Mouse (Mus musculus) G1E-ER4 (cell line): ENCODE measurements around the gene Podn. TPM values are rescaled to one million over a fixed set of nuclear protein-coding genes. Genes with fewer than 3 reads are reported as not detected.

Experiments
- GATA1 ChIP-seq: IDR thresholded peaks from one replicate; pipeline ENCODE4 v1.8.0; 2012; ENCODE audit warnings: low read length, inconsistent platforms
- polyA plus RNA-seq: library from polyadenylated mRNA; stranded (reverse); fragments of >175 nt; gene quantifications from 2 replicates; pipeline ENCODE4 v1.2.3, GENCODE M21; 2012

Gene Podn
- polyA plus RNA-seq, 1 experiment = not detected

DNA sequence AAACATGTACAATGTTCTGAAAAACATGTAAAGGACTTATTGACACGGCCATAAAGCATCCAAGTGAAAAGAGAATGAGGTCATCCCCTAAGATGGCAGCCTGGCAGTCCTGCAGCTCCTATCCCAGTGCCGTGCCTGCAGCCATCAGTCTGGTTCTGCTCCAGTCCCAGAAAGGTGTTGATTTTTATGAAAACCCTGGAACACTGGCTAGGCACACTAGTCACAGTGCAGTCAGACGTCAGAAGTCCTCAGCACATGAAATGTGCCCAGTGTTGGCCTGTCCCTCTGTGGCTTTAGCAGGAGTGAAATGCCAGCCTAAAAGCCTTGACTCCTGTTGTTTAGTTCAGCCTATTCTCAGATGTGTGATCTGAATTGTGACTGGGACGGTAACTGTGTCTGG is 35.5 kb downstream of the Podn start:
- no peak for TF ChIP-seq GATA1

DNA sequence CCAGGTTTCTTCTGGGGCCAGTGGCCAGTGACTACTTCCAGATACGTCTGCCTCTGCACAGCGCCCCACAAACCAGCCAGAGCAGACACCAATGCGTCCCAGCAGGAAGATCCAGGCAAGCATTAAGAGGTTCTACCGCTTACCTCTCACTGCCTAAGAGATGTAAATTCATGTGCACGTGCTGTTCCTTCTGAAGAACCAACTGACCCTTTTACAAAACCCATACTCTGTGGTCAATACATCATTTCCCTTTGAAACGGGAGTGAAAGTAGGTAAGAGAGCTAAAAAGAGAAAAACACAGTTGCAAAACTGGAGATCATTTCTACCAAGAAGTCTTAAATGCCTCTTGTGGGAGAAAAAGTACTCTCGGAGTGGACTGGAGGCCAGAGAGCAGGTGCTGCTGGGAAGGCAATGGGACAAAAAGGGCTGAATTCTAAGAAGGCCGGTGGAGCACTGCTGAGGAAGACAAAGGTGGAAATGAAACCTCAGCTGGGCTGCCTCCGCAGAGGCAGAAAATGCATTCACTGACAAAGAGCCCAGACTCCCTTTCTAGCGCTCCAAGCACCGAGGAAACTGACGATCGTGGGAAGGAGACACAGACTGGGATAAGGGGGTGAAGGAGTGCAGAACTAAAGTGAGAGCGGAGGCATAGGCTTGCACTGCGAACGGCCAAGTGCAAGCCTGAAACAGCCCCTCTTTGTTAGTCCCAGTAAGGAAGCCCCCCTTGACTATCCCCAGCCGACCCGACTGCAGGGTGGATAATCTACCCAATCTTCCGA is 36.5 kb downstream of the Podn start:
- TF ChIP-seq GATA1 = no peak

DNA sequence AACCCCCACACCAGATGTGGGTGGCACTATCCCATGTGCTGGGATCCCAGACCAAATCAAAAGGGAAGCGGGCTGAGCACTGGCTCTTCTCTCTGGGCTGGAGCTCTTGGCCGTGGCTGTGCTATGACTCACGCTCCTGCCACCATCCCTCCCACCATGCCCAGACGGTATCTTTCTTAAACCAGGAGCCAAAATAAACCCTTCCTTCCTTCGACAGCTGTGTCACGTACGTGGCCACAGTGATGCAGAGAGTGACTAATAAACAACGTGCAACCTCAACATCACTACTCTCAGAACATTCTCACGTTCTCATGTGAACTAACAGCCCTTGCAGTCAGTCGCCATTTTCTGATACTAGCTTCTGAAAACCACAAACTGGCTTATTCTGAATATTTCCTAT is 38.1 kb downstream of the Podn start:
- TF ChIP-seq GATA1 = no peak

DNA sequence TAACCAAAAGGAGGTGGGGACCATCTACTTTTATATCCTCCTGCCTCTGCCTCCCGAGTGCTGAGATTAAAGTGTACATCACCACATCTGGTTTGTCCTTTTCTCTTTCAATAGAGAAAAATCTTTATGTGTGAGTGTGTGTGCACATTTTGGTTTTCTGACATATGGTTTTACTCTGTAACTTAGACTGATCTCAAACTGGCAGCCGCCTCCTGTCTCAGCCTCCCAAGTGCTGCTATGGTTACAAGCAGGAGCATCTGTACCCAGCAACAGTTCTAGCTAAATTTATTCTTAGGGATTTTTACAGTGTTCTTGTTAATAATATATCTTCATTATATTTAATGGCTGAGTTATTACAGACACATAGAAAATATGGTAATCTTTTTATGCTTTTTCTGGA is 39.0 kb downstream of the Podn start:
- TF ChIP-seq GATA1 = no peak

DNA sequence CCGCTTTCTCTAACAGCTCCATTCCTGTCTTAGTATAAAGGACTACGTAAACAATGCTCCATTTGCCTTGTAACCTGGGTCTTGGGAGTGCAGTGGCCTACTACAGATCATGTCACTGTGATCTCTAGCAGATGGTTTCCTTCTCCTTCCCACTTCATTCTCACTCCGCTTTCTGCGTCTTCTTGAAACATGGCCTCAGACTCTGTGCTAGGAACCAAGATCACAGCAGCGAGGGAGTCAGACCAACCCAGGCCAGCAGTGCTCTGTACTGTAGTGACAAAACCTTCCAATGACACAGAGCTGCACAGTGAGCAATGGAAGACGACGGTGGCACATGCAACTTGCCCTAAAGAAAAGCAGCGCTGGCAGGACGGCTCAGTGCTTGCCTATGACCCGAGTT is 40.4 kb downstream of the Podn start:
- TF ChIP-seq GATA1 = no peak

DNA sequence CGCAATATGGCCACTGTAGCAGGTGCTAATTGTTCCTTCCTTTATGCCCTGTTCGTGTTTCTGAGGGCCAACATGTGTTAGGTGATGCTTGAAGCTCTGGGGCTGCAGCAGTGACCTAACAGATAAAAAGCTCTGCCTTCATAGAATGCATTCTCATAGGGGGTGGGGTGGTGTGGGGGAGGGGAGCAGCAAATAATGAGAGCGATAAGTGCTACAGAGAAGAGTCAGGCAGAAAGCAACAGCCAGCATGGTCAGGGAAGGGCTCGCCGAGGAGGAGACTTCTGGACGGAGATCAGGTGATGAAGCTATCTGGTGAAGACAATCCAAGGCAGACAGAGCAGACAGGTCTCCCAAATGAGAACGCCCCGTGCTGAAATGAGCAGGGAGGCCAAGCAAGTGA is 43.6 kb downstream of the Podn start:
- TF ChIP-seq GATA1 = no peak

DNA sequence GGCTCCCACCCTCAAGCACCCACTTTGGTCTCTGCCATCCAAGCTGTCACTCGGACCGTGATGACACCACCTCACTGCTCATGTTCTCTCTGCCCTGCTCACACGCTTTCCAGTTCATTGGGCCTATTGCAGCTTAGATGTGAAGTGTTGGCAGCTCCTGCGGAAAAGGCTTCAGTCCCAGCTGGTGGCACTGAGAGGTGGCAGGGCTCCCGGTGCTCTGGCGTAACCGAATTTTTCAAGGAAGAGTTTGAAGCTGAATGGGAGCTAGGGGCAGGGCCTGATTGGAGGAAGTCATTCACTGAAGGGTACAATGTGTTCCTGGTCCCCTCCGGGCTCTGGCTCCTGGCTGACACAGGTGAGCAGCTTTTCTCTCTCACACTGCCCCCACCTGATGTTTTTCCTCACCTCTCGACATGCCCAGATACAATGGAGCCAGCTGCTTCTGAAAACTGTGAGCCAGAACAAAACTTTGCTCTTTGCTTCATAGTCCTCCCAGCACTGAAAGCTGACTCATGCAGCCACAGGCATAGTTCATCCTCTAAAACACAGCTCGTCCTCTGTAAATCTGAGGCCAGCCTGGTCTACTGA is 44.5 kb downstream of the Podn start:
- TF ChIP-seq GATA1 = no peak

DNA sequence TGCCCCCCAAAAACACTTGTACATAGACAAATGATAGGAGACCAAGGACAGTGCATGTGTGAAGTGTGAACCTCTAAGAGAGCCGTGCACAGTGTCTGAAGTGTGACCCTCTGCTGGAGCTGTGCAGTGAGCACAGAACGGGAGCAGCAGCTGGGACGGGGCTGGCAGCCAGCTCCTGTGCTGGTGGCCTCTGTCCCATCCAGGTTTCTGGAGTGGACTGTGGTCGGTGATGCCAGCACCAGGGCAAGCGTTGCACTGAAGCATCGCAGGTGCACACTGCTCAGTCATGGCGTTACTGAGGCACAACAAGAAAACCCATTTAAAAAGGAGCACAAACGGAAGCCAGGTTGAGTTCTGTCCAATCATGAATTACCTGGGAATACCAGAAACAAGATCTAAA is 50.1 kb downstream of the Podn start:
- TF ChIP-seq GATA1 = no peak

DNA sequence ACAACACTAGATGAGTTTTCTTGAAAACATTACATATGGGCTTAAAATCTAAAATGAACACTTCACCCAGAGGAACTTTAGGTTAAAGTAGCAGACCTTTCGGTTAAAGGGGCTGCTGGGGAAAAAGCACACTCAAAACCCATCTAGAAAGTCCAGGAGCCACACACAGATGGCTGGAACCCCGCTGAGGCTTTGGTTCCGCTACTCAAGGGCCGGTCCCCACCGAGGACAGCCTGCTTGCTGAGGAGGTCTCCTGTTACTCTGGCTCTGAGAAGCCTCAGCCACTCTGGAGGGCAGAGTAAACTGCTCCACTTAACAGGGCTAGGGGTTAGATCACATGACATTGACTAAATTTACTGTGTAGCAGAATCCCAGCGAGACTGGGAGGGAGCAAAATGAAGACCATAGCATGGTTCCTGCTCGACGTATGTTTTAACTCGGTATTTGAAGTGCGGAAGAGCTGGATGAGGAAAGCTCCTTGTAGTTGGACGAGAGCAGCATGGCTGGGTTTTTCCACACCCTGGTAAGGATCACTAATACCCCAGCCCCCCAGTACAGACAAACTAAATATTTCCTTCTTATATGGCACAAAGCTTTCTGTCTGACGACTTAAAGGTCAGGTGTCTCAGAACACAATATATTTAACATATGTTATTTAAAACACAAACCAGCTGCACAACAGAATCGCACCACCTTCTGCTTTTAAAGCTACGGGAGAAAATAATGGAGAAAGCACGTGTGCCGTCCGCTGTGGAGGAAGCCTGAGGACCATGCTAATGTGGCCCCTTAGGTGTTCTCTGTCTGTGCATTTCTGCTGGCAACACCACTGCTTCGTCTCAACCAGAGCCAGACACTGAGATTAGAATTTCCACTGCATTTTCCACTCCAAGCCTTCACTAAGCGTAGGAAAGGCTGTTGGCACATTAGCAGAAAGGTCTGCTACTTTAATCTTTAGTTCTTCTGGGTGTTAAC is 50.8 kb downstream of the Podn start:
- no peak for TF ChIP-seq GATA1

DNA sequence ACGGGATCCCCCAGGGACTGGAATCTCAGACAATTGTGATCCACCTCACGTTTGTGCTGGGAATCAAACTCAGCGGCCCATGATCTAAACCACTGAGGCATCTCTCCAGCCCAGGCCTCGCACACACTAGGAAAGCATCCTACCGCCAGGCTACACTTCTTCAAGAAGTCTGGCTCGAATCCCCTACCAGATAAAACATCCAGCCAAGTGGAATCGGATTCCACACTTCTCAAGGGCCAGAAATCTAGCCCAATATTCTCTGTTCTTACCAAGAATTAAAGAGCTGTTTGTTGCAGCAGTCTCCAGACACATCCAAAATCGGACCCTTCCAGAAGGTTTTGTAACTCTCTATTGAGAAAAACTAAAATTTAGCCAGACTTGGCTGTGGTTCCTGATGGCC is 59.2 kb downstream of the Podn start:
- TF ChIP-seq GATA1 = no peak

DNA sequence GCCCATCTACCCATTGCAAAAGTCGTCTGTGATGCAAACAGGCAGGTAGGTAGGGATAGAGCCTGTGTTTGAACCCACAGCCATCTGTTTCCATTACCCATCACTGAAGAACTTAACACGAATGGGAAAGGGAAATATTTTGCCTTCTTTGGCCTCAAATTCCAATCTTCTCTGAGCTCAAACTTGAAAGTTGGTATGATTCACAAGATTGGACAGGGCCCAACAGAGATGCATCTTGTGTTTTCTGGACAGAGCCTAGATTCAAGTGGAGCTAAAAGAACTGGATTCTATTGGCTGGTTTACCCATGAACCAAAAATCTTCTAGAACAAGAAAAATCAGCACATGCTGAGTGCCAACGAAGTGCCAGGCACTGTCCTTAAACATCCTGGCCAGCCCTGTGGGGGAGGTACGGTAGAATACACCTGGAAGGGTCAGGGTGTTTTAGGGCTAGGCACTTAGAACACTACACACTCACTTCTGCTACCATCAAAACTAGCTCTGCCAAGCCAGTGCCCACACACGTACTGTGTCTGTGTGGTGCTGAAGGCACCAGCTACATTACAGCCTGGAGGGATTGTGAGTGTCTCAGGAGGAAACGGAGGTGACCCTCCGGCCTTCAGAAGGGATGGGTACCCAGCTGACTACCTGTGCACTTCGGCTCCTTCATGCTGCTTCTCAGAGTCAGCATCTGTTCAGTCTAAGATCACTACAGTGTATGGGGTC is 63.0 kb downstream of the Podn start:
- TF ChIP-seq GATA1 = no peak

DNA sequence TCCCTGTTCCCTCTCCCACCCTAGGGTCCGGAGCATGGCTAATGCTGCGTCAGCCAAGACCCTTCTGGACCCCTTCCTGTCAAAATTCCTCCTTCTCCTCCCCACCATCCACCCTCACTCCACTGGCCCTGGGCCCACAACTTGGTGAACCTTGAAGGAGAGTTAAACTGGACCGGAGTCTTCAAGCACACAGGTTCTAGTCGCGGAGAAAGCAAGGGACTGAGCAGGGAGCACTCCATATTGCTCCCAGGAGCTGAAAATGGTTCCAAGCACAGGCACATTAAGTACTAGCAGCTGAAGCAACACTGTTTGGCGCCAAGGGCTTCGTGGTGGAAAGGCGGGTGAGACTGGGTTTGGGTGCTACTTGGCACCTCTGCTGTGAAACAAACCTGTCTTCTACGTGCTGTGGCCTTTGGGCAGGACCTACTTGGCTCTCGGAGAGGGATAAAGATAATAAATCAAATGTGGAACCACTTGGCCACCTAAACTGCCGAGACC is 63.8 kb downstream of the Podn start:
- no peak for TF ChIP-seq GATA1

DNA sequence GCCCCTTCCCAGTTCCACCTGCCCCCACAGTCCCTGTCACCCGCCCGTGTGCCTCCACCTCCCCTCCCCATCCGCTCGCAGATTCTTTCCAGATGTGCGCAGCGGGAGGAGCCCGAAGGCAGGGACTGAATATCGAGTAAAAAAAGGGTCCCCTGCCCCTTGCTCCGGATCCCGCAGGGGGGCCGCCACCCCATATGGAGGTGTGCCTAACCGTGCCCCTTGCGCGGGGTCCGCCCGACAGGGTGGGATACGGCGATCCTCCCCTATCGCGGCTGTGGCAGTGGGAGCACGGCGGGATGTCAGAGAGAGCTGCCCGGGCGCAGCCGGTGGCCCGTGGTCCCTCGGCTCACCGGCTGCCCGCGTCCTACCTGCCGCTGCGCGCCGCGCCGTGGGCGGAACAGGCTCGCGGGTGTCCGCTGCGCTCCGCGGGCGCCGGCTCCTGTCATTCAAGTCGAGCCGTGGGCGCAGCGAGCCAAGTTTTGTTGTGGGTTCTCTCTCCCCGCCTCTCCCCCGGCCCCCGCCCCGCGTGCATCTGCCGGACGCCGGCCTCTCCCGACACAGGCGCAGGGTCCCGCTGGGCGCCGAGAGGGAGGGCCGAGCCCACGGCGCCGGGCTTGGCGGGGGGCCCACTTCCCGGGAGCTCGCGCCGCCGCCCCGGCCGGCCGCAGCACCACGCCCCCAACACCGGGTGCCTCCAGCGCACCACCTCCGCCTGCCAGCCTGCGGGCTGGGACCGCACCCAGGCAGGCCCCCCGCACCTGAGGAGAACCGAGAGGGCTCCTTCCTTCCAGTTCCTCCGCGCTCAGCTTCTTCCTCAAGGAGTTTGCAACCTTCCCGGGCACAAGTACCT is 64.5 kb downstream of the Podn start:
- no peak for TF ChIP-seq GATA1

DNA sequence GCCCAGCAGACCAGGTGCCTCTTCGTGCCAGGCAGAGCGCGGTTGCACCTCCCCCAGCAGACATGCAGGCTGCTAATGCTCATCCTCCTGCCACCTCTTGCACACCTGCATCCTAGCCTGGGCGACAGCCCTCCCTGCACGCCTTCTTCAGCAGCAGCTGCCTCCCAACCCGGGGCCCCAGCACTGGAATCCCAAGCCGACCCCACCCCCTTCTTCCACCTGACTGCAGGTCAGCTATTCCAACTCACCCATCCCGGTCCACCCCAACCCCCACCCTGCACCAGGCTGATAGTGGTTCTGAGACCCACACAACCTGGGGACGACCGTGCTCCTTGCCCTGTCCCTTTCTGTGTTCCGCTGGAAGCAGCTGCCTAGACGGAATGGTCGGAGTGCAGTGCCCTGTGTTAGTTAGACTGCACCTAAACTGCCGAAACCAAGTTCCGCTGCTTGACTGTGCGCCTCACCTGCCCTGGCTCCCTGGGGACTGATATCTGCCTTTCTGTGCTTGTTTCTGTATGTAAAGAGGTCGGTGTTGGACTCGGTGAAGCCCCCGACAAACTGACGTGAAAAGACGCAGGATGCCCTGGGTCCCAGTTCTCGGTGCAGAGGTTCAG is 65.2 kb downstream of the Podn start:
- no peak for TF ChIP-seq GATA1
